ENCODE assay signal across 8 mouse cellular contexts in genomic region chr9:118082575-118083431, GRCm38 (mm10). TPM values are rescaled to one million over a fixed set of nuclear protein-coding genes. Genes with fewer than 3 reads are reported as not detected.
DNase-seq lines count a peak whose midpoint lies in the region; ATAC-seq and TF ChIP-seq lines count a peak whose summit lies in the region.

No protein-coding gene starts in this region.

- H3K9me3 ChIP-seq in heart, embryonic 15.5 days (replicated peaks) = no peaks in the 10 kb centered on the region
- no peaks in the 10 kb centered on the region for H3K9me3 ChIP-seq in embryonic facial prominence, embryonic 10.5 days
- no peaks in the 10 kb centered on the region for H3K9me3 ChIP-seq in intestine, embryonic 14.5 days (ENCODE audit: control insufficient read depth, low read length)
- H3K9me3 ChIP-seq in midbrain, postnatal 0 days (ENCODE audit: low read length) = no peaks in the 10 kb centered on the region

- H3K4me3 ChIP-seq in heart, embryonic 15.5 days = peak overlapping the region; percentile 37
- H3K4me3 ChIP-seq in embryonic facial prominence, embryonic 10.5 days = peak overlapping the region; percentile 46
- H3K4me3 ChIP-seq in intestine, embryonic 14.5 days (ENCODE audit: low read depth, low read length) = peak overlapping the region; percentile 27
- no peak overlapping the region for H3K4me3 ChIP-seq in midbrain, postnatal 0 days (ENCODE audit: low read depth, low read length)

- H3K4me1 ChIP-seq in heart, embryonic 15.5 days (replicated peaks) = peaks cover 8% of the 10 kb centered on the region
- H3K4me1 ChIP-seq in embryonic facial prominence, embryonic 10.5 days = peaks cover 9% of the 10 kb centered on the region
- H3K4me1 ChIP-seq in intestine, embryonic 14.5 days (replicated peaks; ENCODE audit: control insufficient read depth, insufficient read depth, low read length) = peaks cover 8% of the 10 kb centered on the region; the same call in 1 of the 2 replicates
- H3K4me1 ChIP-seq in midbrain, postnatal 0 days (ENCODE audit: insufficient read depth, low read length) = no peaks in the 10 kb centered on the region

- TF ChIP-seq CTCF in midbrain, postnatal 0 days (IDR thresholded peaks at IDR 0.05) = no peak

- no peaks in the 10 kb centered on the region for H3K36me3 ChIP-seq in heart, embryonic 15.5 days
- no peaks in the 10 kb centered on the region for H3K36me3 ChIP-seq in embryonic facial prominence, embryonic 10.5 days (replicated peaks)
- no peaks in the 10 kb centered on the region for H3K36me3 ChIP-seq in intestine, embryonic 14.5 days (ENCODE audit: control insufficient read depth, insufficient read depth, low read length)
- H3K36me3 ChIP-seq in midbrain, postnatal 0 days (ENCODE audit: insufficient read depth, low read length) = no peaks in the 10 kb centered on the region

- no peak; the same call in 1 of the 2 replicates for ATAC-seq in heart, embryonic 15.5 days (replicated peaks; ENCODE audit: insufficient number of reproducible peaks, insufficient read depth, low FRiP score, low read depth)
- no peak for ATAC-seq in intestine, embryonic 14.5 days (replicated peaks; ENCODE audit: low FRiP score, low TSS enrichment, low read depth)
- ATAC-seq in midbrain, postnatal 0 days (ENCODE audit: low FRiP score) = no peak

- DNase-seq in heart, adult 18-20 months = no peak
- peak; percentile 41 for DNase-seq in embryonic facial prominence, embryonic 10.5 days (ENCODE audit: low spot score)
- peak; percentile 58 for DNase-seq in intestine, embryonic 14.5 days (ENCODE audit: low spot score)
- DNase-seq in midbrain, postnatal 0 days (ENCODE audit: low spot score) = no peak
- no peak for DNase-seq in adrenal gland, postnatal 10 days
- DNase-seq in adrenal gland, adult (ENCODE audit: inconsistent age in 2 of 2, low spot score in 1 of 2) = no peak
- no peak for DNase-seq in ovary, postnatal 36 days (ENCODE audit: low spot score)

- H3K27ac ChIP-seq in heart, embryonic 15.5 days = peak overlapping the region; percentile 37; the same call in 1 of the 2 replicates
- H3K27ac ChIP-seq in embryonic facial prominence, embryonic 10.5 days (replicated peaks) = peak overlapping the region; percentile 70
- H3K27ac ChIP-seq in intestine, embryonic 14.5 days (ENCODE audit: low read depth) = no peak overlapping the region
- H3K27ac ChIP-seq in midbrain, postnatal 0 days (ENCODE audit: low read depth, low read length) = no peak overlapping the region

- no peaks in the 10 kb centered on the region for H3K27me3 ChIP-seq in heart, embryonic 15.5 days
- H3K27me3 ChIP-seq in embryonic facial prominence, embryonic 10.5 days (replicated peaks; ENCODE audit: low read depth, poor library complexity, severe bottlenecking) = no peaks in the 10 kb centered on the region
- no peaks in the 10 kb centered on the region for H3K27me3 ChIP-seq in intestine, embryonic 14.5 days (replicated peaks; ENCODE audit: control insufficient read depth, insufficient read depth, low read length)
- H3K27me3 ChIP-seq in midbrain, postnatal 0 days (ENCODE audit: insufficient read depth, low read length) = no peaks in the 10 kb centered on the region

- peak overlapping the region; percentile 31; the same call in 1 of the 2 replicates for H3K9ac ChIP-seq in heart, embryonic 15.5 days
- H3K9ac ChIP-seq in intestine, embryonic 14.5 days (ENCODE audit: low read length) = peak overlapping the region; percentile 30; the same call in 1 of the 2 replicates
- peak overlapping the region; percentile 33 for H3K9ac ChIP-seq in midbrain, postnatal 0 days (replicated peaks; ENCODE audit: low read length, poor library complexity, severe bottlenecking)

- H3K4me2 ChIP-seq in heart, embryonic 15.5 days = peak overlapping the region; percentile 67
- H3K4me2 ChIP-seq in intestine, embryonic 14.5 days (ENCODE audit: low read length) = peak overlapping the region; percentile 56
- peak overlapping the region; percentile 37 for H3K4me2 ChIP-seq in midbrain, postnatal 0 days (ENCODE audit: low read depth, low read length, poor library complexity, severe bottlenecking)

- WGBS in heart, embryonic 15.5 days = 33% methylated on average over 22 of the region's 22 CpGs
- WGBS in embryonic facial prominence, embryonic 10.5 days = 39% methylated on average over 22 of the region's 22 CpGs
- WGBS in intestine, embryonic 14.5 days = 26% methylated on average over 22 of the region's 22 CpGs
- 43% methylated on average over 22 of the region's 22 CpGs for WGBS in midbrain, postnatal 0 days

RNA-seq across cellular contexts. Expression of gene Azi2, which starts 42.5 kb away (rescaled TPM):
- 62.5 and 67.2 TPM in 2 replicates for polyA plus RNA-seq in heart, embryonic 15.5 days (2015; fragmentation: Nextera tagmentation; extraction: Ambion mirVana)
- total RNA-seq in heart, adult 18-20 months (2021) = 10 to 100 TPM; 62.0 to 68.1 TPM
- 56.9 and 58.2 TPM in 2 replicates for polyA plus RNA-seq in embryonic facial prominence, embryonic 10.5 days (2016; fragmentation: Nextera tagmentation; extraction: Ambion mirVana)
- 78.2 and 89.0 TPM in 2 replicates for polyA plus RNA-seq in intestine, embryonic 14.5 days (2014; fragmentation: Nextera tagmentation; extraction: Ambion mirVana)
- 64.1 and 83.1 TPM in 2 replicates for total RNA-seq in midbrain, postnatal 0 days (2014; rRNA removed)
- 53.6 and 64.5 TPM in 2 replicates for polyA plus RNA-seq in midbrain, postnatal 0 days (2015; fragmentation: Nextera tagmentation; extraction: Ambion mirVana)
- 10 to 100 TPM; 69.0 to 69.9 TPM for total RNA-seq in adrenal gland, postnatal 10 days (2021)

Comparison
In these comparisons a context has a peak if more than half of its experiments do, and no peak if none do; other contexts are left out.
1. H3K27ac ChIP-seq: peak in heart, embryonic 15.5 days (single experiment) and embryonic facial prominence, embryonic 10.5 days (single experiment); none in intestine, embryonic 14.5 days (single experiment) and midbrain, postnatal 0 days (single experiment).
2. DNase-seq: peak in embryonic facial prominence, embryonic 10.5 days (single experiment) and intestine, embryonic 14.5 days (single experiment); none in heart, adult 18-20 months (0 of 2), midbrain, postnatal 0 days (single experiment), adrenal gland, postnatal 10 days (single experiment), adrenal gland, adult (0 of 2) and ovary, postnatal 36 days (single experiment).
3. Peak in every context shown above with its lines, with median percentiles within 50 percentile points of each other: H3K4me2 ChIP-seq and H3K9ac ChIP-seq.